Mouse (Mus musculus) cortical plate, adult 2 months (tissue): ENCODE data around the gene Gtf2b.

Experiments
- CTCF ChIP-seq: fragments of 200-500 bp; IDR thresholded peaks from 2 replicates; pipeline ENCODE4 v1.5.1; 2011; ENCODE audit warnings: mild to moderate bottlenecking, control low read depth, low read length; ENCODE audit not compliant: insufficient read depth; ENCODE audit errors: extremely low read depth
- POLR2A ChIP-seq: fragments of 200-500 bp; IDR thresholded peaks from 2 replicates; pipeline ENCODE4 v1.6.1; 2011; ENCODE audit warnings: mild to moderate bottlenecking, low read length, control low read depth; ENCODE audit not compliant: insufficient read depth; ENCODE audit errors: extremely low read depth

DNA sequence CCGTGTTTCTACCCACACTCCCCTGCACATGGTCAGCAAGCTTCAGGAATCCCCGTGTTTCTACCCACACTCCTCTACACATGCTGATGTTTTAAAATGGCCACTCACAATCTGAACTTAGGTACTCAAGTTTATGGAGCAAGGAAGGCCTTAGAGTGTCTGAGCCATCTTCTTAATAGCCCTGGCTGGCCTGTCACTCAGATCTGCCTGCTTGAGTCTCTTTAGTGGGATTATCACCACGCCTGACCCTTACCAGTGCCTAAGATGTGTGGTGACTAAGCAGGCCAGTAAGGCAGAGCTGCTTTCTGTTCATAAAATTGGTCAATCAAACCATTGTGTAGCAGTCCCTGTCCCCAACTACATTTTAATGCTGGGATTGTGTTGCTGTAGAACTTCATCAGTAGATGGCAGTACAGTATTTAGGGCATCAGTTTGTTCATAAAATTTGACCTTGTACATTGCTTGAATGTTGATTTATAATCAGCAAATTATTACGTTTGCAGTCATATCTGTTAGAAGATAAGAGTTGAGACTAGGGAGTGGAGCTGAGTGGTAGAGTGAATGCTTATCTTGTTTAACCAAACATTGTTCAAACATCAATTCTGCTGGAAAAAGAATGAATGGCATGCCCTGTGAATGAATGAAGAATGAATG is 8.8 kb downstream of the Gtf2b start:
- TF ChIP-seq POLR2A (no peak), CTCF (no peak)
